In genomic region chr1:134066554-134066953, GRCm38 (mm10) we compare ENCODE assay signal across 10 mouse cellular contexts. TPM values are rescaled to one million over a fixed set of nuclear protein-coding genes. Genes with fewer than 3 reads are reported as not detected.
DNase-seq lines count a peak whose midpoint lies in the region; ATAC-seq and TF ChIP-seq lines count a peak whose summit lies in the region.
"Had no signal": no experiment of that assay in that cellular context is flagged by ENCODE, and none has a peak within 500 bp of the region (broad histone marks: within the 10 kb centered on the region; RNA-seq: fewer than 3 reads in every experiment).

No protein-coding gene starts in this region.

- no peak for ATAC-seq in intestine, embryonic 14.5 days (replicated peaks; ENCODE audit: low FRiP score, low TSS enrichment, low read depth)
- ATAC-seq in intestine, postnatal 0 days = no peak

- TF ChIP-seq CTCF in intestine, postnatal 0 days (IDR thresholded peaks at IDR 0.05; ENCODE audit: low read depth) = no peak

- WGBS in intestine, embryonic 14.5 days = 48% methylated on average over 3 of the region's 3 CpGs
- 44% methylated on average over 3 of the region's 3 CpGs for WGBS in intestine, postnatal 0 days
- WGBS in limb, embryonic 10.5 days = 64% methylated on average over 3 of the region's 3 CpGs

- no peak overlapping the region for H3K4me2 ChIP-seq in intestine, embryonic 14.5 days (ENCODE audit: low read length)
- no peak overlapping the region for H3K4me2 ChIP-seq in intestine, postnatal 0 days (replicated peaks; ENCODE audit: low read depth)
- H3K4me2 ChIP-seq: hindbrain, embryonic 15.5 days had no signal

- no peaks in the 10 kb centered on the region for H3K27me3 ChIP-seq in intestine, embryonic 14.5 days (replicated peaks; ENCODE audit: control insufficient read depth, insufficient read depth, low read length)
- H3K27me3 ChIP-seq in intestine, postnatal 0 days (replicated peaks; ENCODE audit: control insufficient read depth, insufficient read depth, low read length) = no peaks in the 10 kb centered on the region
- peaks cover 7% of the 10 kb centered on the region; the same call in 1 of the 2 replicates for H3K27me3 ChIP-seq in limb, embryonic 10.5 days (ENCODE audit: low read depth, poor library complexity, severe bottlenecking)
- H3K27me3 ChIP-seq: hindbrain, embryonic 15.5 days had no signal

- H3K36me3 ChIP-seq in intestine, embryonic 14.5 days (ENCODE audit: control insufficient read depth, insufficient read depth, low read length) = no peaks in the 10 kb centered on the region
- H3K36me3 ChIP-seq in intestine, postnatal 0 days (ENCODE audit: control insufficient read depth, insufficient read depth) = no peaks in the 10 kb centered on the region
- H3K36me3 ChIP-seq in limb, embryonic 10.5 days = no peaks in the 10 kb centered on the region
- H3K36me3 ChIP-seq: hindbrain, embryonic 15.5 days had no signal

- H3K27ac ChIP-seq in intestine, embryonic 14.5 days (ENCODE audit: low read depth) = peak overlapping the region; percentile 62; the same call in 1 of the 2 replicates
- H3K27ac ChIP-seq in intestine, postnatal 0 days (ENCODE audit: low read depth, low read length) = no peak overlapping the region; the same call in 1 of the 2 replicates
- H3K27ac ChIP-seq in limb, embryonic 10.5 days = peak overlapping the region; percentile 96
- H3K27ac ChIP-seq: hindbrain, embryonic 15.5 days had no signal

- H3K9ac ChIP-seq in intestine, embryonic 14.5 days (ENCODE audit: low read length) = no peak overlapping the region
- H3K9ac ChIP-seq in intestine, postnatal 0 days (ENCODE audit: low read depth, low read length) = no peak overlapping the region
- H3K9ac ChIP-seq: hindbrain, embryonic 15.5 days had no signal

- H3K4me3 ChIP-seq in intestine, embryonic 14.5 days (ENCODE audit: low read depth, low read length) = no peak overlapping the region
- no peak overlapping the region for H3K4me3 ChIP-seq in intestine, postnatal 0 days (ENCODE audit: low read depth, low read length)
- H3K4me3 ChIP-seq in limb, embryonic 10.5 days = no peak overlapping the region
- H3K4me3 ChIP-seq: hindbrain, embryonic 15.5 days had no signal

- DNase-seq in intestine, embryonic 14.5 days (ENCODE audit: low spot score) = no peak
- DNase-seq in thymus, postnatal 0 days (ENCODE audit: low spot score) = peak; percentile 43
- DNase-seq in thymus, adult 18-20 months = no peak
- DNase-seq in limb, embryonic 10.5 days (ENCODE audit: low spot score) = no peak
- peak; percentile 47 for DNase-seq in thymus, postnatal 4 days
- no peak for DNase-seq in testis, postnatal 10 days (ENCODE audit: low spot score)
- no peak for DNase-seq in layer of hippocampus, adult 9-11 months

- H3K9me3 ChIP-seq in intestine, embryonic 14.5 days (ENCODE audit: control insufficient read depth, low read length) = no peaks in the 10 kb centered on the region
- no peaks in the 10 kb centered on the region for H3K9me3 ChIP-seq in intestine, postnatal 0 days (ENCODE audit: control insufficient read depth)
- H3K9me3 ChIP-seq in limb, embryonic 10.5 days (replicated peaks) = no peaks in the 10 kb centered on the region
- H3K9me3 ChIP-seq: hindbrain, embryonic 15.5 days had no signal

- H3K4me1 ChIP-seq in intestine, embryonic 14.5 days (replicated peaks; ENCODE audit: control insufficient read depth, insufficient read depth, low read length) = peaks cover 72% of the 10 kb centered on the region
- H3K4me1 ChIP-seq in intestine, postnatal 0 days (replicated peaks; ENCODE audit: control insufficient read depth, insufficient read depth, low read length) = peaks cover 27% of the 10 kb centered on the region
- H3K4me1 ChIP-seq in limb, embryonic 10.5 days = peaks cover 79% of the 10 kb centered on the region

RNA-seq across cellular contexts. Expression of gene Btg2, which starts 12.4 kb away (rescaled TPM):
- polyA plus RNA-seq in intestine, embryonic 14.5 days (2014; fragmentation: Nextera tagmentation; extraction: Ambion mirVana) = 32.6 and 34.6 TPM in 2 replicates
- 30.0 and 32.6 TPM in 2 replicates for polyA plus RNA-seq in intestine, postnatal 0 days (2015; fragmentation: Nextera tagmentation; extraction: Ambion mirVana)
- polyA plus RNA-seq in thymus, postnatal 0 days (2015; fragmentation: Nextera tagmentation; extraction: Ambion mirVana) = 315 and 335 TPM in 2 replicates
- 10.1 and 17.7 TPM in 2 replicates for polyA plus RNA-seq in limb, embryonic 10.5 days (2016; fragmentation: Nextera tagmentation; extraction: Ambion mirVana)

RNA-seq across cellular contexts. Expression of gene Fmod, which starts 29.5 kb away (rescaled TPM):
- polyA plus RNA-seq in intestine, embryonic 14.5 days (2014; fragmentation: Nextera tagmentation; extraction: Ambion mirVana) = 8.2 and 10.4 TPM in 2 replicates
- polyA plus RNA-seq in intestine, postnatal 0 days (2015; fragmentation: Nextera tagmentation; extraction: Ambion mirVana) = 2.2 and 2.4 TPM in 2 replicates
- 0.32 and 0.40 TPM in 2 replicates for polyA plus RNA-seq in thymus, postnatal 0 days (2015; fragmentation: Nextera tagmentation; extraction: Ambion mirVana)
- polyA plus RNA-seq in limb, embryonic 10.5 days (2016; fragmentation: Nextera tagmentation; extraction: Ambion mirVana) = 2.4 and 2.5 TPM in 2 replicates

RNA-seq across cellular contexts. Expression of gene Chit1, which starts 44.5 kb away (rescaled TPM):
- not detected in 2 replicates for polyA plus RNA-seq in intestine, embryonic 14.5 days (2014; fragmentation: Nextera tagmentation; extraction: Ambion mirVana)
- polyA plus RNA-seq in intestine, postnatal 0 days (2015; fragmentation: Nextera tagmentation; extraction: Ambion mirVana) = 0.25 TPM in 1 of 2 replicates, not detected in the other
- polyA plus RNA-seq in thymus, postnatal 0 days (2015; fragmentation: Nextera tagmentation; extraction: Ambion mirVana) = 0.72 and 1.1 TPM in 2 replicates
- not detected in 2 replicates for polyA plus RNA-seq in limb, embryonic 10.5 days (2016; fragmentation: Nextera tagmentation; extraction: Ambion mirVana)
- polyA plus RNA-seq: liver, adult 2 months had no signal

Comparison
In these comparisons a context has a peak if more than half of its experiments do, and no peak if none do; other contexts are left out.
1. DNase-seq: peak in thymus, postnatal 0 days (single experiment) and thymus, postnatal 4 days (single experiment); none in intestine, embryonic 14.5 days (single experiment), thymus, adult 18-20 months (0 of 2), limb, embryonic 10.5 days (single experiment), testis, postnatal 10 days (single experiment) and layer of hippocampus, adult 9-11 months (single experiment).